Mouse (Mus musculus) neural tube, embryonic 15.5 days (tissue): Measurements from ENCODE around the gene Palm3. TPM values are rescaled to one million over a fixed set of nuclear protein-coding genes. Genes with fewer than 3 reads are reported as not detected.

ENCODE experiments used
- ATAC-seq: fragments of 200-750 bp; cut with Nextera tagmentation; 2 replicates; pipeline ENCODE4 v1.8.0; 2017; ENCODE audit warnings: mild to moderate bottlenecking, moderate TSS enrichment, moderate library complexity; ENCODE audit not compliant: low FRiP score
- H3K27ac ChIP-seq: fragments of 300-500 bp; sonication (generic); replicated peaks from 2 replicates; pipeline ENCODE4 v1.5.1; 2015; ENCODE audit warnings: mild to moderate bottlenecking, inconsistent platforms
- H3K27me3 ChIP-seq: fragments of 300-500 bp; sonication (generic); replicated peaks from 2 replicates; pipeline ENCODE4 v1.6.1; 2015; ENCODE audit warnings: inconsistent platforms
- H3K36me3 ChIP-seq: fragments of 300-500 bp; sonication (generic); 2 replicates; pipeline ENCODE4 v1.6.1; 2015; ENCODE audit warnings: inconsistent platforms
- H3K4me1 ChIP-seq: fragments of 300-500 bp; sonication (generic); 2 replicates; pipeline ENCODE4 v1.6.1; 2015; ENCODE audit warnings: inconsistent platforms
- H3K4me2 ChIP-seq: fragments of 300-500 bp; sonication (generic); 2 replicates; pipeline ENCODE4 v1.6.1; 2015; ENCODE audit warnings: inconsistent platforms, mild to moderate bottlenecking, moderate library complexity
- H3K4me3 ChIP-seq: fragments of 300-500 bp; sonication (generic); replicated peaks from 2 replicates; pipeline ENCODE4 v1.5.1; 2015; ENCODE audit warnings: mild to moderate bottlenecking, inconsistent platforms
- H3K9ac ChIP-seq: fragments of 300-500 bp; sonication (generic); replicated peaks from 2 replicates; pipeline ENCODE4 v1.6.1; 2015; ENCODE audit warnings: mild to moderate bottlenecking, inconsistent platforms
- H3K9me3 ChIP-seq: fragments of 300-500 bp; sonication (generic); replicated peaks from 2 replicates; pipeline ENCODE4 v1.6.1; 2016; ENCODE audit warnings: inconsistent platforms
- WGBS: fragments of 180-500 bp; shearing (Covaris S2); methylation state at CpG from one replicate; pipeline ENCODE4 v1.1.7; 2015; ENCODE audit warnings: mixed read lengths; 5-methylcytosine and 5-hydroxymethylcytosine counted together
- polyA plus RNA-seq: library from polyadenylated mRNA; unstranded; fragments of >200 nt; fragmentation: Nextera tagmentation; extraction: Ambion mirVana; gene quantifications from 2 replicates; pipeline ENCODE4 v1.2.1, GENCODE M21; 2015

Palm3 gene
- polyA plus RNA-seq, 1 experiment from 2014 or later, result 14.1 TPM

DNA sequence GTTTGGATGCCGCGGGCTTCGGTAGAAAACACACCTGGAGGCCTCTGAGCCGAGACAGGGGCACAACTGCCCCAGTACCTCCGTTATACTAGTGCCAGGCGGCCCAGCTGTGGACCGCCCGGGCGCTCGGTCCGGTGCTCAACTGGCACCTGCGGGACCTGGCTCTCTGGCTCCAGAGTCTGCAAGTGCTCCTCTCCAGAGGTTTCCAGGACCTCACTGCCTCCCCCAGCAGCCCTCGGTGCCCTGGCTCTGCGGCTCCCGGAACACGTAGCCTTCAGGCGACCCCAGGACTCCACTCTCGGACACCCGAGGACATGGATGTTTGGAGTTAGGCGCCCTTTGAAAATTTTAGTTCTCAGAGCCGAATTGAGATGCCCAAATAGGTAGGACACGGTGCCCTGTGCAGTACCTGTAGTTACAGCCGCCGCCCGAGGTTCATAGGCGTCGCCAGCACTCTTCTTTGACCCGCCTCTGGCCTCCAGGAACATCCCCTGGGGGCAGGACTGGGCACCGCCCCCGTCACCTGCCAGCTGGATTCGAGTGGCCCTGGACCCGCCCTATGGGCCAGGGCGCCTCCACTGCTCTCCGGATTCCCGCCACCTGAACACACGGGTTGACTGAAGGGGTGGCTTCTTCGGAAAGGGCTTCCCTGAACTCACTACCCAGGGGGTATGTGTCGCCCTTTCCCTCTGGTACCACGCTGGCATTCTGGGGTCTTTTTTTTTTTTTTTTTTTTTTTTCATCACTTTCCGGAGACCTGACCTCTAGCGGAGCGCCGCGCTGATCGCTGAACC lies 9.4 kb upstream of the Palm3 start, which contains the start of gene 2210011C24Rik:
Gene 2210011C24Rik, minus strand, starts transcription at position 467 of the 794 bp plus-strand sequence.
- H3K9ac ChIP-seq, result peak within 1 kb of the TSS; percentile 56
- under 1% methylated on average over 45 of the region's 45 CpGs for WGBS
- H3K4me3 ChIP-seq, result peak within 1 kb of the TSS; percentile 57
- no peak within 1 kb of the TSS for H3K27ac ChIP-seq
- no peaks in the 10 kb centered on the region for H3K9me3 ChIP-seq
- peak within 1 kb of the TSS; percentile 99 for H3K4me2 ChIP-seq
- H3K27me3 ChIP-seq, result peaks cover 42% of the 10 kb centered on the region
- peak; percentile 9; the same call in 1 of the 2 replicates for ATAC-seq
- peaks cover 30% of the 10 kb centered on the region for H3K4me1 ChIP-seq
- no peaks in the 10 kb centered on the region for H3K36me3 ChIP-seq

GRCm38 (mm10) chr8:84012499-84013165 lies 8.6 kb upstream of the Palm3 start:
- Histone ChIP-seq H3K4me3 (peak overlapping the region; percentile 57), H3K9ac (0 out of 2 replicates have a peak overlapping the region, but pooled peaks have one; percentile 6), H3K36me3 (no peaks in the 10 kb centered on the region), H3K9me3 (no peaks in the 10 kb centered on the region), H3K4me1 (peaks cover 30% of the 10 kb centered on the region), H3K27me3 (peaks cover 42% of the 10 kb centered on the region), H3K27ac (no peak overlapping the region), H3K4me2 (peak overlapping the region; percentile 99)
- no peak for ATAC-seq
- 8% methylated on average over 35 of the region's 35 CpGs for WGBS

DNA sequence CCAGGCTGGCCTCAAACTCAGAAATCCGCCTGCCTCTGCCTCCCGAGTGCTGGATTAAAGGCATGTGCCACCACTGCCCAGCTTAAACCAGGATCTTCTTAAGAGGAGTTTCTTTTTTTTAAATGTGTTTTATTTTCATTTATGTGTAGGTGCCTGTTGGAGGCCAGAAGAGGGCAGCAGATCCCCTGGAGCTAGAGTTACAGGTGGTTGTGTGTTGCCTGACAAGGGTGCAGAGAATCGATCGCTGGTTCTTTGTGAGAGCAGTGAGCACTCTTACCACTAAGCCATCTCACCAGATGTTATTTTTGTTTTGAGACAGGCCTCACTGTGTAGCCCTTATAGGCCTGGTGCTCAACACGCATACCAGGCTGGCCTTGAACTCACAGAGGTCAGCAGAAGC lies 5.4 kb upstream of the Palm3 start:
- Histone ChIP-seq H3K4me2 (no peak overlapping the region), H3K9me3 (no peaks in the 10 kb centered on the region), H3K4me1 (peaks cover 17% of the 10 kb centered on the region), H3K27me3 (peaks cover 35% of the 10 kb centered on the region), H3K9ac (no peak overlapping the region), H3K36me3 (no peaks in the 10 kb centered on the region), H3K4me3 (no peak overlapping the region), H3K27ac (no peak overlapping the region)
- WGBS, result 93% methylated on average over 5 of the region's 5 CpGs
- no peak for ATAC-seq

GRCm38 (mm10) chr8:84019738-84020137 lies 1.5 kb upstream of the Palm3 start:
- Histone ChIP-seq H3K36me3 (no peaks in the 10 kb centered on the region), H3K9me3 (no peaks in the 10 kb centered on the region), H3K4me1 (0 out of 2 replicates have a peak, but pooled peaks cover 5% of the 10 kb centered on the region), H3K27me3 (peaks cover 21% of the 10 kb centered on the region), H3K27ac (no peak overlapping the region), H3K9ac (no peak overlapping the region), H3K4me3 (no peak overlapping the region), H3K4me2 (no peak overlapping the region)
- 89% methylated on average over 9 of the region's 9 CpGs for WGBS
- no peak for ATAC-seq

- Histone ChIP-seq H3K4me2 (no peak overlapping the region), H3K27me3 (peaks cover 25% of the 10 kb centered on the region), H3K4me1 (peaks cover 14% of the 10 kb centered on the region), H3K9me3 (no peaks in the 10 kb centered on the region), H3K36me3 (no peaks in the 10 kb centered on the region), H3K9ac (no peak overlapping the region), H3K27ac (no peak overlapping the region), H3K4me3 (no peak overlapping the region)
- no peak for ATAC-seq
- WGBS, result 54% methylated on average over 12 of the region's 12 CpGs
Measured at GRCm38 (mm10) chr8:84021569-84021968, 298 bp downstream of the Palm3 start.

DNA sequence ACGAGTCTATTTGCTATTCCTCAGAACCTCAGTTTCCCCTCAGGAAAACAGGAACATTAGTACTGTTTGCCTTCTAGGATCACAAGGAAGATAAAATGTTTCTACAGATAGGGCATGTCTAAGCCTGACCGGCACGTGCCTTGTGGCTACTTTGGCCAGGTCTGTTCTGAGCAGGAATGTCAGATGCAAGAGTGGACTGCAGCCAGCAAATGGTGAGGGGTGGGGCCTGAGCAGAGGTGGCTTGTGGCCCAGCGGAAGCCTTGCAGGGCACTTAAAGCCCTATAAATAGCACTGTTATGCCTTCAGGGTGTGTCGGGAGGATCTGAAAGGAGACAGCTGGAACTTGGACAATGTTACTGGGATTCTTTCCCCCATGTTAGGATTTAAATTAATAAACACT lies 1.8 kb downstream of the Palm3 start:
- no peaks in the 10 kb centered on the region for H3K36me3 ChIP-seq
- no peak overlapping the region for H3K4me3 ChIP-seq
- H3K27me3 ChIP-seq, result peaks cover 39% of the 10 kb centered on the region
- H3K9me3 ChIP-seq, result no peaks in the 10 kb centered on the region
- no peak overlapping the region for H3K4me2 ChIP-seq
- H3K27ac ChIP-seq, result no peak overlapping the region
- H3K4me1 ChIP-seq, result peaks cover 19% of the 10 kb centered on the region
- no peak overlapping the region for H3K9ac ChIP-seq
- no peak for ATAC-seq
- WGBS, result 42% methylated on average over 5 of the region's 5 CpGs

GRCm38 (mm10) chr8:84023631-84024030 lies 2.4 kb downstream of the Palm3 start:
- peaks cover 44% of the 10 kb centered on the region for H3K27me3 ChIP-seq
- no peak overlapping the region for H3K4me3 ChIP-seq
- no peaks in the 10 kb centered on the region for H3K9me3 ChIP-seq
- WGBS, result 61% methylated on average over 1 of the region's 1 CpGs
- H3K4me2 ChIP-seq, result no peak overlapping the region
- ATAC-seq, result no peak
- no peak overlapping the region for H3K27ac ChIP-seq
- no peaks in the 10 kb centered on the region for H3K36me3 ChIP-seq
- H3K4me1 ChIP-seq, result peaks cover 19% of the 10 kb centered on the region
- no peak overlapping the region for H3K9ac ChIP-seq

- no peak overlapping the region for H3K4me3 ChIP-seq
- no peak for ATAC-seq
- peaks cover 19% of the 10 kb centered on the region for H3K4me1 ChIP-seq
- H3K27ac ChIP-seq, result no peak overlapping the region
- 12% methylated on average over 10 of the region's 10 CpGs for WGBS
- peaks cover 44% of the 10 kb centered on the region for H3K27me3 ChIP-seq
- H3K36me3 ChIP-seq, result no peaks in the 10 kb centered on the region
- H3K9ac ChIP-seq, result no peak overlapping the region
- no peak overlapping the region for H3K4me2 ChIP-seq
- no peaks in the 10 kb centered on the region for H3K9me3 ChIP-seq
Measured at GRCm38 (mm10) chr8:84024171-84024570, 2.9 kb downstream of the Palm3 start.

DNA sequence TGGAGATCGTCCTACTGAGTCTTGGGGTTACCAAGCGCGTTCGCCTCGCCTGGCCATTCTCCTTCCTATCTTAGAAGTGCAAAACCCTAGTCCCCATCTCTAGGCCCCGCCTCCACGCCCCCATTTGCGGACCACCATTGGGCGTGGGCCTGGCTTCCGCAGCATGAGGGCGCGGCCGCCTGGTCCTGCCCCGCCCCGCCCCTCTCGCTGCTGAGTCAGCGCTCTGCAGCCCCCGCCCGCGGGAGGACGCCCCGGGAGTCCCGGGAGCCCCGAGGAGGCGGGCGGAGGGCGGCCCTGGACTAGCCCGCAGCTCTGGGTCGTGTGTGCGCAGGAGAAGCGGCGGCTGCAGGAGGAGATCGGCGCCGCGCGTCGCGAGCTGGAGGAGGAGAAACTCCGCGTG lies 4.6 kb downstream of the Palm3 start:
- peak overlapping the region; percentile 93 for H3K4me2 ChIP-seq
- H3K27ac ChIP-seq, result no peak overlapping the region
- H3K4me3 ChIP-seq, result peak overlapping the region; percentile 53
- H3K4me1 ChIP-seq, result peaks cover 18% of the 10 kb centered on the region
- H3K9ac ChIP-seq, result peak overlapping the region; percentile 62
- H3K9me3 ChIP-seq, result no peaks in the 10 kb centered on the region
- WGBS, result 1% methylated on average over 41 of the region's 41 CpGs
- H3K36me3 ChIP-seq, result no peaks in the 10 kb centered on the region
- ATAC-seq, result peak; percentile 77
- H3K27me3 ChIP-seq, result peaks cover 39% of the 10 kb centered on the region

GRCm38 (mm10) chr8:84027449-84027848 lies 6.2 kb downstream of the Palm3 start:
- Histone ChIP-seq H3K4me3 (no peak overlapping the region), H3K9me3 (no peaks in the 10 kb centered on the region), H3K36me3 (no peaks in the 10 kb centered on the region), H3K9ac (no peak overlapping the region), H3K27me3 (peaks cover 26% of the 10 kb centered on the region), H3K4me2 (no peak overlapping the region), H3K4me1 (peaks cover 14% of the 10 kb centered on the region), H3K27ac (no peak overlapping the region)
- 7% methylated on average over 10 of the region's 10 CpGs for WGBS
- no peak for ATAC-seq

DNA sequence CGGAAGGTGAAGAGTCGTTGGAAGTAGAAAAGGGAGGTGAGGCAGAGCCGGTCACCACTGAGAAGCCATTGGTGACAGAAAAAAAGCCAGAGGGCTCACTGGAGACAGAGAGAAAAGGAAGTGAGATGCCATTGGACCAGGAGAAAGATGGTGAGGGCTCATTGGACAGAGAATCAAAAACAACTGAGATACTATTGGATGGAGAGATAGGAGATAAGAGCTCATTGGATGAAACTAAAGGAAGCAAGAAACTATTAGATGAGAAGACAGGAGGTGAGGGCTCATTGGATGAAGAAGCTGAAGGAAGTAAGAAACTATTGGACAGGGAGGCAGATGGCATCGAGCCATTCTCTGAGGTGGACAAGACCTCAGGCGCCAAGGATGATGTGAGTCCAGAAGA lies 8.0 kb downstream of the Palm3 start:
- no peak for ATAC-seq
- Histone ChIP-seq H3K27ac (no peak overlapping the region), H3K4me1 (peaks cover 14% of the 10 kb centered on the region), H3K4me3 (no peak overlapping the region), H3K36me3 (no peaks in the 10 kb centered on the region), H3K4me2 (no peak overlapping the region), H3K9me3 (no peaks in the 10 kb centered on the region), H3K9ac (no peak overlapping the region), H3K27me3 (peaks cover 24% of the 10 kb centered on the region)
- 88% methylated on average over 5 of the region's 5 CpGs for WGBS

GRCm38 (mm10) chr8:84032777-84033176 lies 11.5 kb downstream of the Palm3 start:
- H3K27me3 ChIP-seq, result peaks cover 19% of the 10 kb centered on the region
- no peak overlapping the region for H3K27ac ChIP-seq
- H3K4me1 ChIP-seq, result no peaks in the 10 kb centered on the region
- 78% methylated on average over 4 of the region's 4 CpGs for WGBS
- no peaks in the 10 kb centered on the region for H3K36me3 ChIP-seq
- H3K9me3 ChIP-seq, result no peaks in the 10 kb centered on the region
- ATAC-seq, result no peak
- no peak overlapping the region for H3K4me3 ChIP-seq
- H3K9ac ChIP-seq, result no peak overlapping the region
- no peak overlapping the region for H3K4me2 ChIP-seq
